Mouse (Mus musculus) lung, postnatal 0 days (tissue): ENCODE measurements at regions not wholly inside any gene's neighbourhood (a gene's known extent, or its start where the extent isn't known, plus 50 kb on each side); places are given as distances from the start of the nearest gene placed in this dataset.

Experiments used
- CTCF ChIP-seq: IDR thresholded peaks from 2 replicates; pipeline ENCODE4 v1.5.1; 2016; ENCODE audit warnings: antibody characterized with exemption, mild to moderate bottlenecking
- EP300 ChIP-seq: IDR thresholded peaks from 2 replicates; pipeline ENCODE4 v1.6.1; 2016; ENCODE audit warnings: antibody characterized with exemption, mild to moderate bottlenecking, control low read depth

DNA sequence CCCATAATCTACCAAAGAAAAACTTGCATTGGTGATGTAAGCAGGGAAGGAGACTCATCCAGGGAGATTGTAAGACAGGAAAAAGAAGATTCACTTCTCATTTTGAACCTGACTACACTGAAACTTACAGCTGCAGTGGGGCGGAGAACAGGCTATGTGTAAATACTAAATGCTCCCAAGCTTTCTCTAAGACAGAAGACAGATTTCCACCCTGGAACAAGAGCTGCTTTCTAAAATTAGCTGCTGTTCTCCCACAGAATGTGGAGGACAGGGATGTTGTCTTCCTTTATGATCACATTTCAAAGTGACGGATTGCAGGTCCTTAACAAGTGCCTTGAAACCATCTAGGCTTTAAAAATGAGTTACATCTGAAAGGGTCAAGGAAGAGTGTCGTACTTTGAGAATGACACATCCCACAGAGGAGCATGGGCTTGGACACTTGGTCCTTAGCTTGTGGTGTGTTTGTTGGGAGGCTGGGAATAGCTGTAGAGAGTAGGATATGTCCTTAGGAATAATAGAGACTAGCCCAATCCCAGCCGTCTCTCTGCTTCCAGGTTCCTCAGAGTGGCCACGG, 609.4 kb downstream of the Kctd12 start:
- no peak for TF ChIP-seq EP300
- no peak for TF ChIP-seq CTCF
